ENCODE assay signal across 9 mouse cellular contexts in genomic region chr17:88627150-88627549, GRCm38 (mm10). TPM values are rescaled to one million over a fixed set of nuclear protein-coding genes. Genes with fewer than 3 reads are reported as not detected.
DNase-seq lines count a peak whose midpoint lies in the region; ATAC-seq and TF ChIP-seq lines count a peak whose summit lies in the region.
"Had no signal": no experiment of that assay in that cellular context is flagged by ENCODE, and none has a peak within 500 bp of the region (broad histone marks: within the 10 kb centered on the region; RNA-seq: fewer than 3 reads in every experiment).

No protein-coding gene starts in this region.

- no peaks in the 10 kb centered on the region for H3K27me3 ChIP-seq in ES-Bruce4 (ENCODE audit: control insufficient read depth, insufficient read depth, low read length, poor library complexity, severe bottlenecking)
- no peaks in the 10 kb centered on the region for H3K27me3 ChIP-seq in embryonic facial prominence, embryonic 11.5 days (ENCODE audit: control insufficient read depth, insufficient read depth, low read length)
- no peaks in the 10 kb centered on the region for H3K27me3 ChIP-seq in intestine, postnatal 0 days (replicated peaks; ENCODE audit: control insufficient read depth, insufficient read depth, low read length)
- no peaks in the 10 kb centered on the region for H3K27me3 ChIP-seq in liver, embryonic 14.5 days (ENCODE audit: control insufficient read depth, insufficient read depth, low read length)
- H3K27me3 ChIP-seq in cerebellum, adult 2 months (ENCODE audit: control insufficient read depth, insufficient read depth, low read length) = no peaks in the 10 kb centered on the region

- 78% methylated on average over 7 of the region's 7 CpGs for WGBS in embryonic facial prominence, embryonic 11.5 days
- WGBS in intestine, postnatal 0 days = 24% methylated on average over 7 of the region's 7 CpGs
- WGBS in liver, embryonic 14.5 days (ENCODE audit: insufficient replicate concordance) = 62% methylated on average over 7 of the region's 7 CpGs
- 64% methylated on average over 7 of the region's 7 CpGs for WGBS in cerebellum, adult 2 months

- H3K9me3 ChIP-seq in ES-Bruce4 (replicated peaks; ENCODE audit: control insufficient read depth, insufficient read depth, low read length, poor library complexity, severe bottlenecking) = no peaks in the 10 kb centered on the region
- no peaks in the 10 kb centered on the region for H3K9me3 ChIP-seq in embryonic facial prominence, embryonic 11.5 days (replicated peaks; ENCODE audit: control insufficient read depth, low read length)
- no peaks in the 10 kb centered on the region for H3K9me3 ChIP-seq in intestine, postnatal 0 days (ENCODE audit: control insufficient read depth)
- no peaks in the 10 kb centered on the region for H3K9me3 ChIP-seq in liver, embryonic 14.5 days (ENCODE audit: control insufficient read depth, low read length)

- no peak for ATAC-seq in embryonic facial prominence, embryonic 11.5 days (replicated peaks; ENCODE audit: insufficient number of reproducible peaks, low FRiP score, low TSS enrichment, low read depth)
- peak; percentile 86 for ATAC-seq in intestine, postnatal 0 days
- no peak for ATAC-seq in liver, embryonic 14.5 days (ENCODE audit: insufficient read depth)

- TF ChIP-seq POLR2A in ES-Bruce4 (IDR thresholded peaks at IDR 0.05; ENCODE audit: insufficient read depth, low read length) = no peak
- TF ChIP-seq POLR2A in cerebellum, adult 2 months (IDR thresholded peaks at IDR 0.05; ENCODE audit: borderline replicate concordance, insufficient read depth, low read length) = no peak

- no peak overlapping the region; the same call in 1 of the 2 replicates for H3K27ac ChIP-seq in ES-Bruce4 (ENCODE audit: insufficient read depth, low read length)
- H3K27ac ChIP-seq in embryonic facial prominence, embryonic 11.5 days (replicated peaks; ENCODE audit: low read depth, low read length) = peak overlapping the region; percentile 59; the same call in 1 of the 2 replicates
- peak overlapping the region; percentile 80 for H3K27ac ChIP-seq in intestine, postnatal 0 days (ENCODE audit: low read depth, low read length)
- no peak overlapping the region for H3K27ac ChIP-seq in liver, embryonic 14.5 days
- H3K27ac ChIP-seq in cerebellum, adult 2 months (ENCODE audit: insufficient read depth, low read length) = no peak overlapping the region

- TF ChIP-seq EP300 in ES-Bruce4 (IDR thresholded peaks at IDR 0.05; ENCODE audit: insufficient read depth, low read depth, low read length) = peak; percentile 58; the same call in 1 of the 2 replicates
- TF ChIP-seq EP300 in liver, embryonic 14.5 days (IDR thresholded peaks at IDR 0.05; ENCODE audit: low read depth) = no peak

- no peak overlapping the region for H3K9ac ChIP-seq in ES-Bruce4 (ENCODE audit: low read depth, poor library complexity, severe bottlenecking)
- H3K9ac ChIP-seq in embryonic facial prominence, embryonic 11.5 days (replicated peaks; ENCODE audit: low read length) = no peak overlapping the region
- 0 out of 2 replicates have a peak overlapping the region, but pooled peaks have one; percentile 31 for H3K9ac ChIP-seq in intestine, postnatal 0 days (ENCODE audit: low read depth, low read length)
- H3K9ac ChIP-seq in liver, embryonic 14.5 days (replicated peaks) = no peak overlapping the region

- H3K4me1 ChIP-seq in ES-Bruce4 (ENCODE audit: control insufficient read depth, insufficient read depth, low read length) = peaks cover 7% of the 10 kb centered on the region
- no peaks in the 10 kb centered on the region; the same call in none of the 2 replicates for H3K4me1 ChIP-seq in embryonic facial prominence, embryonic 11.5 days (ENCODE audit: control insufficient read depth, insufficient read depth, low read length)
- peaks cover 16% of the 10 kb centered on the region; the same call in 1 of the 2 replicates for H3K4me1 ChIP-seq in intestine, postnatal 0 days (replicated peaks; ENCODE audit: control insufficient read depth, insufficient read depth, low read length)
- peaks cover 0 to 4% of the 10 kb centered on the region in 2 experiments; a peak in 3 of 4 replicates for H3K4me1 ChIP-seq in liver, embryonic 14.5 days (replicated peaks; ENCODE audit: control insufficient read depth in 2 of 2, insufficient read depth in 2 of 2, low read length in 1 of 2)
- peaks cover 3% of the 10 kb centered on the region; the same call in 1 of the 2 replicates for H3K4me1 ChIP-seq in cerebellum, adult 2 months (ENCODE audit: control insufficient read depth, insufficient read depth, low read length)

- H3K4me2 ChIP-seq in embryonic facial prominence, embryonic 11.5 days (ENCODE audit: low read depth, low read length) = no peak overlapping the region
- H3K4me2 ChIP-seq in intestine, postnatal 0 days (replicated peaks; ENCODE audit: low read depth) = peak overlapping the region; percentile 52
- H3K4me2 ChIP-seq in liver, embryonic 14.5 days (ENCODE audit: low read depth) = peak overlapping the region; percentile 15; the same call in 1 of the 2 replicates

- H3K36me3 ChIP-seq in ES-Bruce4 (ENCODE audit: control insufficient read depth, insufficient read depth, low read length, poor library complexity, severe bottlenecking) = no peaks in the 10 kb centered on the region
- H3K36me3 ChIP-seq in embryonic facial prominence, embryonic 11.5 days (replicated peaks; ENCODE audit: control insufficient read depth, insufficient read depth, low read depth, low read length) = no peaks in the 10 kb centered on the region
- 0 out of 2 replicates have a peak, but pooled peaks cover 4% of the 10 kb centered on the region for H3K36me3 ChIP-seq in intestine, postnatal 0 days (ENCODE audit: control insufficient read depth, insufficient read depth)
- no peaks in the 10 kb centered on the region for H3K36me3 ChIP-seq in liver, embryonic 14.5 days (replicated peaks; ENCODE audit: control insufficient read depth, insufficient read depth, low read depth)

- H3K4me3 ChIP-seq in ES-Bruce4 (ENCODE audit: low read depth, low read length) = no peak overlapping the region
- H3K4me3 ChIP-seq in embryonic facial prominence, embryonic 11.5 days (ENCODE audit: low read depth, low read length) = no peak overlapping the region
- peak overlapping the region; percentile 21 for H3K4me3 ChIP-seq in intestine, postnatal 0 days (ENCODE audit: low read depth, low read length)
- peak overlapping the region in 1 of 2 experiments; percentile 19; a peak in 2 of 4 replicates for H3K4me3 ChIP-seq in liver, embryonic 14.5 days (ENCODE audit: insufficient read depth in 1 of 2, low read depth in 2 of 2, low read length in 2 of 2)
- H3K4me3 ChIP-seq in cerebellum, adult 2 months (replicated peaks; ENCODE audit: insufficient read depth, low read depth, low read length) = no peak overlapping the region
- H3K4me3 ChIP-seq: megakaryocyte, embryonic 14.5 days had no signal

- DNase-seq in embryonic facial prominence, embryonic 11.5 days (ENCODE audit: low spot score) = no peak
- DNase-seq in liver, embryonic 14.5 days (ENCODE audit: low read depth in 3 of 3, low spot score in 3 of 3) = no peak
- DNase-seq in spleen, postnatal 4 days (ENCODE audit: low spot score in 2 of 2) = no peak
- no peak for DNase-seq in thymus, postnatal 14 days
- DNase-seq in cerebellum, adult 2 months = no peak
- DNase-seq: spleen, adult 18-20 months had no signal

- TF ChIP-seq CTCF in ES-Bruce4 (IDR thresholded peaks at IDR 0.05; ENCODE audit: low read depth, low read length) = no peak
- TF ChIP-seq CTCF in intestine, postnatal 0 days (IDR thresholded peaks at IDR 0.05; ENCODE audit: low read depth) = no peak
- TF ChIP-seq CTCF in liver, embryonic 14.5 days (IDR thresholded peaks at IDR 0.05; ENCODE audit: low read depth) = no peak
- no peak for TF ChIP-seq CTCF in cerebellum, adult 2 months (IDR thresholded peaks at IDR 0.05; ENCODE audit: borderline replicate concordance, insufficient read depth, low read depth, low read length)

RNA-seq across cellular contexts. Expression of gene Ston1, which starts 29.7 kb away (rescaled TPM):
- polyA plus RNA-seq in ES-Bruce4 (2011; ENCODE audit: insufficient read depth, insufficient read length, low read depth, missing spikeins) = 30.3 and 30.7 TPM in 2 replicates
- polyA plus RNA-seq in embryonic facial prominence, embryonic 11.5 days (2014; fragmentation: Nextera tagmentation; extraction: Ambion mirVana) = 5.1 and 6.2 TPM in 2 replicates
- 3.7 and 3.9 TPM in 2 replicates for polyA plus RNA-seq in intestine, postnatal 0 days (2015; fragmentation: Nextera tagmentation; extraction: Ambion mirVana)
- polyA plus RNA-seq in liver, embryonic 14.5 days (2012; rRNA removed) = 1.2 and 1.9 TPM in 2 replicates
- 1.2 TPM in 2 replicates for polyA plus RNA-seq in liver, embryonic 14.5 days (2014; fragmentation: Nextera tagmentation; extraction: Ambion mirVana)
- polyA plus RNA-seq in cerebellum, adult 2 months (2012; rRNA removed) = 2.9 and 4.2 TPM in 2 replicates

RNA-seq across cellular contexts. Expression of gene Gtf2a1l, which starts 41.3 kb away (rescaled TPM):
- polyA plus RNA-seq in ES-Bruce4 (2011; ENCODE audit: insufficient read depth, insufficient read length, low read depth, missing spikeins) = 0.68 and 0.82 TPM in 2 replicates
- polyA plus RNA-seq in embryonic facial prominence, embryonic 11.5 days (2014; fragmentation: Nextera tagmentation; extraction: Ambion mirVana) = 0.31 TPM in 1 of 2 replicates, not detected in the other
- polyA plus RNA-seq in intestine, postnatal 0 days (2015; fragmentation: Nextera tagmentation; extraction: Ambion mirVana) = not detected in 2 replicates
- polyA plus RNA-seq in liver, embryonic 14.5 days (2012; rRNA removed) = not detected in 2 replicates
- not detected in 2 replicates for polyA plus RNA-seq in liver, embryonic 14.5 days (2014; fragmentation: Nextera tagmentation; extraction: Ambion mirVana)
- 0.16 TPM in 1 of 2 replicates, not detected in the other for polyA plus RNA-seq in cerebellum, adult 2 months (2012; rRNA removed)

Comparison
In these comparisons a context has a peak if more than half of its experiments do, and no peak if none do; other contexts are left out.
1. H3K27ac ChIP-seq: peak in embryonic facial prominence, embryonic 11.5 days (single experiment) and intestine, postnatal 0 days (single experiment); none in ES-Bruce4 (single experiment), liver, embryonic 14.5 days (single experiment) and cerebellum, adult 2 months (single experiment).